Mouse (Mus musculus) kidney, adult 2 months (tissue): ENCODE results near the gene Pabpc1l.

ENCODE experiments used
- CTCF ChIP-seq: fragments of 200-500 bp; conservative IDR thresholded peaks from 2 replicates; pipeline ENCODE4 v1.5.1; 2011; ENCODE audit warnings: low read depth, mild to moderate bottlenecking, control low read depth, low read length, moderate library complexity, mixed read lengths; ENCODE audit not compliant: insufficient read depth, insufficient read length
- POLR2A ChIP-seq: fragments of 200-500 bp; IDR thresholded peaks from one replicate; pipeline ENCODE4 v1.6.1; 2011; ENCODE audit warnings: low read depth, low read length, control low read depth

DNA sequence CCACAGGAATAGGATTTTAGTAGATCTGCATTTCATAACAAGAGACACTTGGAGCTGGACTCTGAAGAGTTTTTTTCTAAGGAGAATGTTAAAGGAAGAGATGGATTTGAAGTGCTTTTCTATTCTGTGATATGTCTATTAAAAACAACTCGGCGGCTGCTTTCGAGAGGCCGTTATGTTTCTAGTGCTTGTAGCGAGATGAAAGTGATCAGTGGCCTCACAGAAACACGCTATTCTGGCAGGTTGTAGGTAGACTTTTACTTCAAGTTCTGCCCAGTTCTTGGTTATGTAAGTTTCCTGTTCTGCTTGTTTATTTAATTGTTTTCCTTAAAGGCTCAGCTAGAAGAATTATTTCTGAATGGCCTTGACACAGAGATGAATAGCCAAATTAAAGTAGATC, 26.3 kb upstream of the Pabpc1l start:
- TF ChIP-seq POLR2A (no peak), CTCF (no peak)
